Mouse (Mus musculus): ENCODE data around the gene Tmem247. TPM values are rescaled to one million over a fixed set of nuclear protein-coding genes. Genes with fewer than 3 reads are reported as not detected.

Tmem247 gene
- polyA plus RNA-seq, 1 experiment from 2014 or later = not detected

DNA sequence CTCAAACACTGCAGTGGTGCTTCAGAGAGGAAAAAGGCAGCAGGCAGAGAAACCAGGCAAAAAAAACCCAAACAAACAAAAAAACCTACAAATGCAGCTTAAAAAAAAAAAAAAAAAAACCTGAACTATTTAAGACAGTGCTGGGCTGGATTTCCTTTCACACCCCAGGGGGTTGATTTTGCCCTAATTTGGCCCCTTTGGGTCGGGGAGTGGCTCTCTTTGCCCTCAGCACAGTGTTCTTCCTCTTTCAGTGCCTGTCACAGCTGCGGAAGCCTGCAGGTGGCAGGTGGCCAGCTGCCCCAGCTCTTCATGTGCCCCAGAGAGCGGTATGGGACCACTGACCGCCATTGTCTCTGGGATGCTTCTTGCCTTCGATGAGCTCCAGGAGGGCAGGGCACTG lies 52.4 kb downstream of the Tmem247 start:
- WGBS = 71% methylated on average over 5 of the region's 5 CpGs
- H3K36me3 ChIP-seq (ENCODE audit: control insufficient read depth, insufficient read depth, low read length) = peaks cover 42% of the 10 kb centered on the region

DNA sequence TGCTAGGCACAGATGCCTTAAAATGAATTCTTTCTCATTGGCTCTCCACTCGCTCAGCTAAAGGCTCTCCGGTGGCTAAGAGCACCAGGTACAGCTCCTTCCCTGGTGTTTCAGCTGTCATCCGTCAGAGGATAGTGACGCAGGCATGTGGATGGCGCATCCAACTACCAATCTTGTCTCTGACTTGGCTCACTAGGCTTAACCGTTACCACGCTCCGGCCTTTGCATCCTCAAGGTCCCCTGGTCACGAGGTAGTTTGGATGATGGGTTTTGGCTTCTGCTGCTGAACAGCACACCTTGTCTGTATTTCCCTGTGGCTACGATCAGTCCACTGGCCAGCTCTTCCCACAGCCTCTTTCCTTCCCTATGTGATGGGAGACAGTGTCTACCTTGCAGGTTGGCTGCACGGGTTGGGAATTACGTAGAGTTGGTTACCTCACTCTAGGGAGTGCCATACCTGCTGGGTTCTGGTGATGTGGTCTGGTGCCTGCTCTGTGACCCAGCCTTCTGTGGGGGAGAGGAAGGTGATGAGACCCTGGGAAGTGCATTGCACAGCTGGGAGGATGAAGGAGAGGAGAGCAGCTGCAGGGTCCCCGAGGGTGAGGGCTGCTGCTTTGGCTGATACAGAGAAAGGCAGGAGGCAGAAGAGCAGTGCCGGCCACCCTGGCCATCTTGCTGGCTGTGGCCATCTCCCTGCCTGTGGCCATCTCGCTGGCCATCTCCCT lies 53.0 kb downstream of the Tmem247 start:
- Histone ChIP-seq H3K4me3 (ENCODE audit: low read depth, low read length) (no peak overlapping the region), H3K27me3 (replicated peaks; ENCODE audit: control insufficient read depth, insufficient read depth, low read length) (no peaks in the 10 kb centered on the region), H3K4me2 (ENCODE audit: low read length) (no peak overlapping the region), H3K27ac (ENCODE audit: low read depth) (no peak overlapping the region), H3K36me3 (ENCODE audit: control insufficient read depth, insufficient read depth, low read length) (peaks cover 48% of the 10 kb centered on the region), H3K9ac (ENCODE audit: low read length) (no peak overlapping the region), H3K9me3 (ENCODE audit: control insufficient read depth, low read length) (no peaks in the 10 kb centered on the region), H3K4me1 (replicated peaks; ENCODE audit: control insufficient read depth, insufficient read depth, low read length) (peaks cover under 1% of the 10 kb centered on the region; the same call in 1 of the 2 replicates)
- ATAC-seq (replicated peaks; ENCODE audit: low FRiP score, low TSS enrichment, low read depth) (no peak), DNase-seq (ENCODE audit: low spot score) (no peak)
- 90% methylated on average over 14 of the region's 15 CpGs for WGBS

More for the DNA sequence above, 52.4 kb downstream of the Tmem247 start:
- no peak overlapping the region for H3K4me3 ChIP-seq (ENCODE audit: low read depth, low read length)
- no peak overlapping the region for H3K9ac ChIP-seq (ENCODE audit: low read length)
- H3K27me3 ChIP-seq (replicated peaks; ENCODE audit: control insufficient read depth, insufficient read depth, low read length) = no peaks in the 10 kb centered on the region
- ATAC-seq (replicated peaks; ENCODE audit: low FRiP score, low TSS enrichment, low read depth) = no peak
- H3K27ac ChIP-seq (ENCODE audit: low read depth) = no peak overlapping the region
- peaks cover 6% of the 10 kb centered on the region for H3K4me1 ChIP-seq (replicated peaks; ENCODE audit: control insufficient read depth, insufficient read depth, low read length)
- no peaks in the 10 kb centered on the region for H3K9me3 ChIP-seq (ENCODE audit: control insufficient read depth, low read length)
- no peak for DNase-seq (ENCODE audit: low spot score)
- no peak overlapping the region for H3K4me2 ChIP-seq (ENCODE audit: low read length)

DNA sequence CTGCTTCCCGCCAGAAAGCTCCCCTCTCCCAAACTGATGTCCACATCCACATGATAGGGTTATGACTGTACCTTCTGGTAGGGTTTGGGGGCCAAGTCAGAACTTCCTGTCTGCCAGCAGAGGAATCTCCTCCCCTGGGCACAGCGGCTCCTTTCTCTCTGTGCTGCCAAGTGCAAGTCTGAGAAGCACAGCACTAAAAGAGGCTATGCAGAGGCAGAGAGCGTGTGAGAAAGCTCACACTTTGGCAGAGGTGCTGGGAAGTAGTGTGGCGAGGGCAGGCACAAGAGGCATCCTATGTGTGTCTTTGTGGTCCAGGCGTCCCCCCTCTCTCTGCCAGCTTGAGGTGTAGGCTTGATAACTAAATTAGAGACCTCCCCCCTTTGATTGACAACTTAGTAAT lies 53.9 kb downstream of the Tmem247 start:
- Histone ChIP-seq H3K27me3 (replicated peaks; ENCODE audit: control insufficient read depth, insufficient read depth, low read length) (no peaks in the 10 kb centered on the region), H3K9me3 (ENCODE audit: control insufficient read depth, low read length) (no peaks in the 10 kb centered on the region), H3K9ac (ENCODE audit: low read length) (no peak overlapping the region), H3K4me3 (ENCODE audit: low read depth, low read length) (no peak overlapping the region), H3K4me1 (replicated peaks; ENCODE audit: control insufficient read depth, insufficient read depth, low read length) (no peaks in the 10 kb centered on the region), H3K36me3 (ENCODE audit: control insufficient read depth, insufficient read depth, low read length) (peaks cover 51% of the 10 kb centered on the region), H3K27ac (ENCODE audit: low read depth) (no peak overlapping the region), H3K4me2 (ENCODE audit: low read length) (no peak overlapping the region)
- 89% methylated on average over 5 of the region's 5 CpGs for WGBS
- ATAC-seq (replicated peaks; ENCODE audit: low FRiP score, low TSS enrichment, low read depth) = no peak
- DNase-seq (ENCODE audit: low spot score) = no peak

DNA sequence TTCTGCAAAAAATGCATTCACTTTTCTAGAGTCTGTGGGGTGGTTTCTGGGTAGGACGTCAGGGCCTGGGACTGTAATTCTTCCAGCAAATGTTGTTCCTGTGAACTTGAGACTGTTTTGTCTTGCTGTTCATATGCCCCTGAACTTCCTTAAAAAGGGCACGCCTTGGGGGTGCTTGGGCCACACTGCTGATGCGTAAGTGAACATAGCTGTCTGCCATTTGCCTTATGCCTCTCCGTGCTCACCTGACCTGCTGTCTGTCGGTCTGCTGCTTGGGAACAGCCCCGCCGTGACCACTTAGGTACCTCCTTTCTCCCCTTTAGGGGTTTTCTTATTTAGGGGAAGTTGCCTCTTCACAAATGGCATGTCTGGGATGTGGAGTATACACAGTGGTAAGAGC lies 54.7 kb downstream of the Tmem247 start:
- H3K9me3 ChIP-seq (ENCODE audit: control insufficient read depth, low read length) = no peaks in the 10 kb centered on the region
- peaks cover 51% of the 10 kb centered on the region for H3K36me3 ChIP-seq (ENCODE audit: control insufficient read depth, insufficient read depth, low read length)
- no peak overlapping the region for H3K4me2 ChIP-seq (ENCODE audit: low read length)
- 90% methylated on average over 7 of the region's 7 CpGs for WGBS
- no peaks in the 10 kb centered on the region for H3K27me3 ChIP-seq (replicated peaks; ENCODE audit: control insufficient read depth, insufficient read depth, low read length)
- H3K4me1 ChIP-seq (replicated peaks; ENCODE audit: control insufficient read depth, insufficient read depth, low read length) = no peaks in the 10 kb centered on the region
- no peak overlapping the region for H3K9ac ChIP-seq (ENCODE audit: low read length)
- ATAC-seq (replicated peaks; ENCODE audit: low FRiP score, low TSS enrichment, low read depth) = no peak
- H3K4me3 ChIP-seq (ENCODE audit: low read depth, low read length) = no peak overlapping the region
- DNase-seq (ENCODE audit: low spot score) = no peak
- H3K27ac ChIP-seq (ENCODE audit: low read depth) = no peak overlapping the region

Other genes with a start within 250 kb of the Tmem247 start
- 7.7 TPM in 2 replicates for gene Epas1, start 163.6 kb upstream of the Tmem247 start, polyA plus RNA-seq (2014; fragmentation: Nextera tagmentation; extraction: Ambion mirVana)
- not detected in 2 replicates for gene Atp6v1e2, start 30.5 kb downstream of the Tmem247 start, polyA plus RNA-seq (2014; fragmentation: Nextera tagmentation; extraction: Ambion mirVana)
- 18.6 and 18.7 TPM in 2 replicates for gene Rhoq, start 45.7 kb downstream of the Tmem247 start, polyA plus RNA-seq (2014; fragmentation: Nextera tagmentation; extraction: Ambion mirVana)
- 42.1 and 43.8 TPM in 2 replicates for gene Pigf, start 108.1 kb downstream of the Tmem247 start, polyA plus RNA-seq (2014; fragmentation: Nextera tagmentation; extraction: Ambion mirVana)
- gene Cript, start 108.2 kb downstream of the Tmem247 start, polyA plus RNA-seq (2014; fragmentation: Nextera tagmentation; extraction: Ambion mirVana) = 126 and 136 TPM in 2 replicates
- 11.6 and 14.1 TPM in 2 replicates for gene Socs5, start 190.3 kb downstream of the Tmem247 start, polyA plus RNA-seq (2014; fragmentation: Nextera tagmentation; extraction: Ambion mirVana)